Mouse (Mus musculus) kidney, embryonic 14.5 days (tissue): ENCODE data around the gene Aifm1. TPM values are rescaled to one million over a fixed set of nuclear protein-coding genes. Genes with fewer than 3 reads are reported as not detected.

ENCODE experiments used
- ATAC-seq: fragments of 200-750 bp; cut with Nextera tagmentation; 2 replicates; pipeline ENCODE4 v1.8.0; 2017; ENCODE audit warnings: moderate number of reproducible peaks, mild to moderate bottlenecking, moderate TSS enrichment, moderate library complexity; ENCODE audit not compliant: low FRiP score, low TSS enrichment
- H3K27ac ChIP-seq: fragments of 300-500 bp; sonication (generic); 2 replicates; pipeline ENCODE4 v1.5.1; 2014; ENCODE audit warnings: low read depth, mild to moderate bottlenecking, low read length, moderate library complexity, mixed read lengths
- H3K27me3 ChIP-seq: fragments of 300-500 bp; sonication (generic); 2 replicates; pipeline ENCODE4 v1.6.1; 2014; ENCODE audit warnings: mild to moderate bottlenecking, low read length; ENCODE audit not compliant: control insufficient read depth, insufficient read depth
- H3K36me3 ChIP-seq: fragments of 300-500 bp; sonication (generic); 2 replicates; pipeline ENCODE4 v1.6.1; 2014; ENCODE audit warnings: low read length, mixed read lengths; ENCODE audit not compliant: control insufficient read depth, insufficient read depth
- H3K4me1 ChIP-seq: fragments of 300-500 bp; sonication (generic); 2 replicates; pipeline ENCODE4 v1.6.1; 2014; ENCODE audit warnings: low read length, mixed read lengths; ENCODE audit not compliant: control insufficient read depth, insufficient read depth
- H3K4me2 ChIP-seq: fragments of 300-500 bp; sonication (generic); replicated peaks from 2 replicates; pipeline ENCODE4 v1.6.1; 2014; ENCODE audit warnings: low read depth, mild to moderate bottlenecking, low read length
- H3K4me3 ChIP-seq: fragments of 300-500 bp; sonication (generic); 2 replicates; pipeline ENCODE4 v1.5.1; 2014; ENCODE audit warnings: mild to moderate bottlenecking, low read length
- H3K9ac ChIP-seq: fragments of 300-500 bp; sonication (generic); 2 replicates; pipeline ENCODE4 v1.6.1; 2014; ENCODE audit warnings: low read depth, mild to moderate bottlenecking, low read length, moderate library complexity
- H3K9me3 ChIP-seq: fragments of 300-500 bp; sonication (generic); 2 replicates; pipeline ENCODE4 v1.6.1; 2016; ENCODE audit warnings: low read length; ENCODE audit not compliant: control insufficient read depth
- WGBS: fragments of 180-500 bp; shearing (Covaris S2); extraction: QIAGEN DNeasy Blood & Tissue Kit; methylation state at CpG from one replicate; pipeline ENCODE4 v1.1.7; 2014; 5-methylcytosine and 5-hydroxymethylcytosine counted together
- polyA plus RNA-seq: library from polyadenylated mRNA; unstranded; fragments of >200 nt; fragmentation: Nextera tagmentation; extraction: Ambion mirVana; gene quantifications from 2 replicates; pipeline ENCODE4 v1.2.1, GENCODE M21; 2014

The Aifm1 gene
- polyA plus RNA-seq: 70.1 and 72.8 TPM in 2 replicates

GRCm38 (mm10) chrX:48513166-48513807 is at the start of gene Aifm1:
Gene Aifm1, minus strand, starts transcription at chrX:48513563.
- Histone ChIP-seq H3K36me3 (no peaks in the 10 kb centered on the region), H3K4me1 (0 out of 2 replicates have a peak, but pooled peaks cover 2% of the 10 kb centered on the region), H3K27ac (no peak within 1 kb of the TSS), H3K9me3 (no peaks in the 10 kb centered on the region), H3K9ac (peak within 1 kb of the TSS; percentile 65), H3K4me2 (peak within 1 kb of the TSS; percentile 47), H3K27me3 (no peaks in the 10 kb centered on the region), H3K4me3 (peak within 1 kb of the TSS; percentile 51)
- WGBS: 28% methylated on average over 44 of the region's 45 CpGs
- peak; percentile 99 for ATAC-seq

GRCm38 (mm10) chrX:48532175-48532574 is 18.8 kb upstream of the Aifm1 start:
- Histone ChIP-seq H3K9ac (no peak overlapping the region), H3K27ac (no peak overlapping the region), H3K4me3 (no peak overlapping the region), H3K4me2 (no peak overlapping the region), H3K4me1 (no peaks in the 10 kb centered on the region), H3K27me3 (no peaks in the 10 kb centered on the region), H3K36me3 (no peaks in the 10 kb centered on the region), H3K9me3 (no peaks in the 10 kb centered on the region)
- 39% methylated on average over 3 of the region's 3 CpGs for WGBS
- no peak for ATAC-seq

DNA sequence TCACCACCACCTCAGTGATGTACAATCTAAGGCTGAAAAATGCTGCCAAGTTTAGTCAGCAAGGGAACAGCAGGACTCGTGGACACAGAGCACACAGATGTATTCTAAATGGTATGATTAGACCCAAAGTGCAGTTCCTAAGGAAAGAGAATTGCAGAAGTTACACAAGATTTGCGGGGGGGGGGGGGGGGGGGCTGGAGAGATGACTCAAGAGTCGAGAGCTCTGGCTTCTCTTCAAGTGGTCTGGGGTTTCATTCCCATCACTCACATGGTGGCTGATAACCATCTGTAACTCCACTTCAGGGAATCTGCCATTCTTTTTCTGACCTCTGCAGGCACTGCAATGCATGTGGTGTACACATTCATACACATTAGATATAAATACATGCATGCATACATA is 13.1 kb upstream of the Aifm1 start:
- Histone ChIP-seq H3K36me3 (no peaks in the 10 kb centered on the region), H3K27me3 (no peaks in the 10 kb centered on the region), H3K4me2 (no peak overlapping the region), H3K9me3 (no peaks in the 10 kb centered on the region), H3K27ac (no peak overlapping the region), H3K4me3 (no peak overlapping the region), H3K9ac (no peak overlapping the region), H3K4me1 (no peaks in the 10 kb centered on the region)
- ATAC-seq: no peak
- whole genome bisulfite sequencing: 65% methylated on average over 2 of the region's 3 CpGs

DNA sequence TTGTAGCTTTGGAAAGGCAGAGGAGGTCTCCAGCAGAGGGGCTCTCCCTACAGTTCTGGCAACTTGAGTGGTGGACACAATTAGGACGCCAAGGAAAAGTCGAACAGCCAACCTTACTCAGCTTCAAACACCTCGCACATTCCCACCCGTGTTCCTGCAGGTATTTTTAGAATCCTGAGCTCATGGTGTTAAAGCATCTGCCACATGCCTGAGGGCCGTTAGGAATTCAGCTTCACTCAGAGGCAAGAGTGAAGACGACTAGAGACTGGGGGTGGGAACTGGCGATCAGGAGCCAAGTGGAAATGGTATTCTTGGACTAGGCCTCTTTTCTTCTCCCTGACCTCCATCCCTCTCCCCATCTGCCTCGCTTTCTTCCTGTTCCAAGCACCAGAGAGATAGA is 12.5 kb upstream of the Aifm1 start:
- no peaks in the 10 kb centered on the region for H3K9me3 ChIP-seq
- H3K27me3 ChIP-seq: no peaks in the 10 kb centered on the region
- 62% methylated on average over 8 of the region's 8 CpGs for WGBS

GRCm38 (mm10) chrX:48525332-48525731 is 12.0 kb upstream of the Aifm1 start:
- no peak for ATAC-seq
- Histone ChIP-seq H3K4me2 (no peak overlapping the region), H3K36me3 (no peaks in the 10 kb centered on the region), H3K9ac (no peak overlapping the region), H3K9me3 (no peaks in the 10 kb centered on the region), H3K4me1 (no peaks in the 10 kb centered on the region), H3K27me3 (no peaks in the 10 kb centered on the region), H3K4me3 (no peak overlapping the region), H3K27ac (no peak overlapping the region)
- 59% methylated on average over 1 of the region's 1 CpGs for WGBS

More for the DNA sequence above, 12.5 kb upstream of the Aifm1 start:
- Histone ChIP-seq H3K27ac (no peak overlapping the region), H3K4me1 (no peaks in the 10 kb centered on the region), H3K36me3 (no peaks in the 10 kb centered on the region), H3K4me2 (no peak overlapping the region), H3K9ac (no peak overlapping the region), H3K4me3 (no peak overlapping the region)
- ATAC-seq: no peak

DNA sequence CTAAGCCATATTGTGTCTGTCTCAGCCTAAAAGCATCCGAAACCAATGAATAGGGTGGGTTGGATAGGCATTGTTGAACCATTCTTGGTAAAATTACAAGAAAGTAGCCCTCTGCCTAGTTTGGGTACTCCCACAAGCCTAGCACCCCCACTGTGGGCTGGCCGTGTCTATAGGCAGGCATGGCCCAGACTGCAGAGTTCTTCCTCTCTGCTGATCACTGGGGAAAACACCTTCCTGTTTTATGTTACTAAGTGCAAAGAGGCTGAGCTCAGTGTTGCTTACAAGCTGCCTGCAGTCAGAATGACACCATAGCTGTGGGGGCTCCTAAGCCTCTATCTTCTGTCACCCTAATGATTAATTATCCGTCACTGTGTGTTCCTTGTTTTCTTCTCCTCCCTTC is 10.1 kb upstream of the Aifm1 start:
- H3K27me3 ChIP-seq: no peaks in the 10 kb centered on the region
- 63% methylated on average over 3 of the region's 3 CpGs for WGBS
- H3K4me3 ChIP-seq: no peak overlapping the region
- no peaks in the 10 kb centered on the region for H3K9me3 ChIP-seq
- H3K4me2 ChIP-seq: no peak overlapping the region
- no peaks in the 10 kb centered on the region for H3K36me3 ChIP-seq
- H3K9ac ChIP-seq: no peak overlapping the region
- no peaks in the 10 kb centered on the region for H3K4me1 ChIP-seq
- no peak overlapping the region for H3K27ac ChIP-seq
- ATAC-seq: no peak

DNA sequence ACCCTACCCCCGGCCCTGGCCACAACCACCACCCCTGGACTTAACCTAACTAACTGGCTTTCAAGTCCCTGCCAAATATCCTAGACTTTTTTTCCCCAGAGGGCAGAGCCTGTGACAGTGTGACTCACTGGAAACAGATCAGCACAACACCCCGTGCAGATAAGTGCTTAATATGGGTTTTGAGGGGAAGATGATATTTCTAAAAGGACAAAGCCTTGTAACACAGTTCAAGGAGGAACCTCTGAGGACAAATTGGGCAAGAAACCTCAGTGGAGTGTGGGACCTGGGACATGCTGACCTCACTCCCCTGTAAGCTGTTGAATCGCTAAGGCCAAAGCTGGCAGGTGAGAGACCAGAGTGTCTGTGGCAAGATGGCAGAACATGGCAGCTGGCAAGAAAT is 8.3 kb upstream of the Aifm1 start:
- no peak for ATAC-seq
- Histone ChIP-seq H3K9ac (no peak overlapping the region), H3K4me3 (no peak overlapping the region), H3K36me3 (no peaks in the 10 kb centered on the region), H3K9me3 (no peaks in the 10 kb centered on the region), H3K4me2 (no peak overlapping the region), H3K27me3 (no peaks in the 10 kb centered on the region), H3K4me1 (no peaks in the 10 kb centered on the region), H3K27ac (no peak overlapping the region)
- WGBS: 91% methylated on average over 3 of the region's 3 CpGs

GRCm38 (mm10) chrX:48519549-48520085 is 6.3 kb upstream of the Aifm1 start:
- H3K36me3 ChIP-seq: no peaks in the 10 kb centered on the region
- H3K9me3 ChIP-seq: no peaks in the 10 kb centered on the region
- WGBS: 33% methylated on average over 20 of the region's 20 CpGs
- H3K27me3 ChIP-seq: no peaks in the 10 kb centered on the region
- ATAC-seq: peak; percentile 51; the same call in 1 of the 2 replicates
- H3K9ac ChIP-seq: peak overlapping the region; percentile 47
- H3K4me3 ChIP-seq: peak overlapping the region; percentile 40
- no peak overlapping the region for H3K27ac ChIP-seq
- H3K4me2 ChIP-seq: peak overlapping the region; percentile 63
- H3K4me1 ChIP-seq: no peaks in the 10 kb centered on the region

GRCm38 (mm10) chrX:48518808-48519548 is 5.6 kb upstream of the Aifm1 start, which contains the start of gene Rab33a:
Gene Rab33a, plus strand, starts transcription at chrX:48519285.
- ATAC-seq: peak; percentile 80
- Histone ChIP-seq H3K36me3 (no peaks in the 10 kb centered on the region), H3K9ac (peak within 1 kb of the TSS; percentile 47), H3K9me3 (no peaks in the 10 kb centered on the region), H3K27ac (no peak within 1 kb of the TSS), H3K4me3 (peak within 1 kb of the TSS; percentile 40), H3K4me1 (no peaks in the 10 kb centered on the region), H3K4me2 (peak within 1 kb of the TSS; percentile 63), H3K27me3 (no peaks in the 10 kb centered on the region)
- 23% methylated on average over 33 of the region's 33 CpGs for WGBS
